Mouse (Mus musculus) intestine, embryonic 15.5 days (tissue): Measurements from ENCODE around the gene Asic5. TPM values are rescaled to one million over a fixed set of nuclear protein-coding genes. Genes with fewer than 3 reads are reported as not detected.

Experiments used
- ATAC-seq: fragments of 200-750 bp; cut with Nextera tagmentation; 2 replicates; pipeline ENCODE4 v1.8.0; 2017; ENCODE audit warnings: moderate TSS enrichment, moderate library complexity
- H3K27ac ChIP-seq: fragments of 300-500 bp; sonication (generic); 2 replicates; pipeline ENCODE4 v1.5.1; 2015; ENCODE audit warnings: mild to moderate bottlenecking, inconsistent platforms
- H3K27me3 ChIP-seq: fragments of 300-500 bp; sonication (generic); replicated peaks from 2 replicates; pipeline ENCODE4 v1.6.1; 2015; ENCODE audit warnings: inconsistent platforms
- H3K36me3 ChIP-seq: fragments of 300-500 bp; sonication (generic); 2 replicates; pipeline ENCODE4 v1.6.1; 2015; ENCODE audit warnings: inconsistent platforms
- H3K4me1 ChIP-seq: fragments of 300-500 bp; sonication (generic); replicated peaks from 2 replicates; pipeline ENCODE4 v1.6.1; 2015; ENCODE audit warnings: inconsistent platforms
- H3K4me2 ChIP-seq: fragments of 300-500 bp; sonication (generic); replicated peaks from 2 replicates; pipeline ENCODE4 v1.6.1; 2015; ENCODE audit warnings: mild to moderate bottlenecking, inconsistent platforms
- H3K4me3 ChIP-seq: fragments of 300-500 bp; sonication (generic); replicated peaks from 2 replicates; pipeline ENCODE4 v1.5.1; 2015; ENCODE audit warnings: inconsistent platforms
- H3K9ac ChIP-seq: fragments of 300-500 bp; sonication (generic); 2 replicates; pipeline ENCODE4 v1.6.1; 2015; ENCODE audit warnings: inconsistent platforms
- H3K9me3 ChIP-seq: fragments of 300-500 bp; sonication (generic); 2 replicates; pipeline ENCODE4 v1.6.1; 2016; ENCODE audit warnings: inconsistent platforms
- WGBS: fragments of 180-500 bp; shearing (Covaris S2); methylation state at CpG from one replicate; pipeline ENCODE4 v1.1.7; 2015; 5-methylcytosine and 5-hydroxymethylcytosine counted together
- polyA plus RNA-seq: library from polyadenylated mRNA; unstranded; fragments of >200 nt; fragmentation: Nextera tagmentation; extraction: Ambion mirVana; gene quantifications from 2 replicates; pipeline ENCODE4 v1.2.1, GENCODE M21; 2015

Asic5 gene
- 0.13 and 0.25 TPM in 2 replicates for polyA plus RNA-seq

DNA sequence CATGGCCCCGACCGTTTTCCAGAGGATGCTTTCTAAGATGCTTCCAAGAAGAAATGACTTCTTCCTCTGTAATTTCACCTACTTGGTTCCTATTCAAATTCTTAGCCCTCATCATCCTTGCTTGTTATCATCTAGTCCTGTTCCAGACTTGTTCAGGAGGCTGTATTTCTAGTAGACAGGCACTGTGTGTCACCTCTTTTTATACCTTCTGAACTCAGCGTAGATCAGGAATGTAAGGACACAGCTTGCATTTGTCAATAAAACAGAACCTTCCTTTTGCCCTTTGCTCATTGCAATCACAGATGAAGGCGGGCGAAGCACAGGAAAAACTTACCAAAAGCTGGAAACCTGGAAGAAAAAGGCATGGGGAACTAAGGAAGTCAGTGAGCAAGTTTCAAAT, at the start of gene Asic5:
Asic5 (plus strand) TSS at position 301 of the 400 bp plus-strand sequence.
- WGBS = 72% methylated on average over 5 of the region's 5 CpGs
- H3K9ac ChIP-seq = no peak within 1 kb of the TSS
- ATAC-seq = no peak

DNA sequence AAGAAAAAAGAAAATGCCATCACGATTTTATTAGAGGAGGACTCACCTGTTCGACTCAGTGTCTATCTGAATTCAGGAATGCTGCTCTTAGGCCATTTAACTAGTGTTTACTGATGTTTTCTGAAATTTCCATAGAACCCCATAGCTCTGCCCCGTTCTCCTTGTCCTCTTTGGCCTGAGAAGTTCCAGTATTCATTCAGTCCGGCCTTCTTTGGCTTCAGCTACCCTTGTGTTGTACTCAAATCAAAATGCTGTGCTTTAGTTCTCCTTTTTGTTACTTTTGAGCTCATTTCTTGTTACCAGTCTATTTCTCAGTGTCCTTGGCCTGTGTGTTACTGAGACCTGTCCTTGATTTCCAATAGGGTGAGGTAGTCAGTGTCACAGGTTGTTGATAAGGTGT, 48.7 kb upstream of the Asic5 start:
- H3K4me2 ChIP-seq = no peak overlapping the region
- WGBS = 72% methylated on average over 4 of the region's 4 CpGs
- no peak overlapping the region for H3K4me3 ChIP-seq
- no peaks in the 10 kb centered on the region for H3K36me3 ChIP-seq
- no peak for ATAC-seq
- H3K27ac ChIP-seq = no peak overlapping the region
- no peaks in the 10 kb centered on the region for H3K27me3 ChIP-seq
- H3K9ac ChIP-seq = no peak overlapping the region
- no peaks in the 10 kb centered on the region for H3K4me1 ChIP-seq
- no peaks in the 10 kb centered on the region for H3K9me3 ChIP-seq

More for the DNA sequence above, at the start of gene Asic5:
- Histone ChIP-seq H3K27me3 (no peaks in the 10 kb centered on the region), H3K9me3 (no peaks in the 10 kb centered on the region), H3K4me1 (no peaks in the 10 kb centered on the region), H3K27ac (no peak within 1 kb of the TSS), H3K4me2 (no peak within 1 kb of the TSS), H3K4me3 (no peak within 1 kb of the TSS), H3K36me3 (no peaks in the 10 kb centered on the region)

DNA sequence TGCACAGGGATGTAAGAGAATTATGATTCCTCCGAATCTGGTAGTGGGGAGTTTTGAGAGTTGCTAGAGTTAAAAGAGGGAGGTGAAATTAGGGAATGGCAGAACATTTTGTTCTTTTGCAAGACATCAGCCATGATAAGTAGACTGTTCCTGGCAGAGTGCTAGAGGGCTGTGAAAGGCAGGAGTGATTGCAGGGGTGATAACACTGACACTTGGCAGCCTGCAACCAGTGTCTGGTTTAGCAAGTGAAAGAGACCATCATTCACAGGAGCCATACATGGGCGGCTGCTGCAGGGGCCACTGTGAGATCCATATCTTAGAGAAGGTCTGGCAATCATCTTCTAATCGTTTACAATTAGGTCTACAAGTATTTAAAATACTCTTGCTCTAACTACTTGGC, 43.2 kb upstream of the Asic5 start:
- 33% methylated on average over 3 of the region's 3 CpGs for WGBS
- Histone ChIP-seq H3K9me3 (no peaks in the 10 kb centered on the region), H3K4me1 (no peaks in the 10 kb centered on the region), H3K4me3 (no peak overlapping the region), H3K9ac (no peak overlapping the region), H3K4me2 (no peak overlapping the region), H3K27ac (no peak overlapping the region), H3K36me3 (no peaks in the 10 kb centered on the region), H3K27me3 (no peaks in the 10 kb centered on the region)
- peak; percentile 62; the same call in 1 of the 2 replicates for ATAC-seq

DNA sequence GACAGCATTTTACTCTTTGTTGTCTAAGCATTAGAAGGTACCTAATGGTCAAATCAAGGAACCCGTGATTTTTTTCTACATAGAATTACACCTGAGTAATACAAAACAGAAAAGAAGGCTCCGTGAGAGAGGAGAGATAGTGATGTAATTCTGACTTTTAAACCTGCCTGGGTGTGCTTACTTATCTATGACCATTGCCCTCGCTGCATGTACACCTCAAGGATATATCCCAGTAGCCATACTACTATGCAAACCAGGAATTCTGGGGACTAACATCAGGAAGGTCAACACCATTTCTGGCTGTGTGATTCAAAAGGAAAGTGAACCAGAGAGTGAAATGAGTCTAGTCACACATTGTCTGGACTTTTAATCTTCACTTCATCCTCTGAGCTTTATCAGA, 39.7 kb upstream of the Asic5 start:
- Histone ChIP-seq H3K4me2 (no peak overlapping the region), H3K9ac (no peak overlapping the region), H3K27ac (no peak overlapping the region), H3K27me3 (no peaks in the 10 kb centered on the region), H3K4me1 (no peaks in the 10 kb centered on the region), H3K4me3 (no peak overlapping the region), H3K9me3 (no peaks in the 10 kb centered on the region), H3K36me3 (no peaks in the 10 kb centered on the region)
- 89% methylated on average over 3 of the region's 3 CpGs for WGBS
- ATAC-seq = no peak

DNA sequence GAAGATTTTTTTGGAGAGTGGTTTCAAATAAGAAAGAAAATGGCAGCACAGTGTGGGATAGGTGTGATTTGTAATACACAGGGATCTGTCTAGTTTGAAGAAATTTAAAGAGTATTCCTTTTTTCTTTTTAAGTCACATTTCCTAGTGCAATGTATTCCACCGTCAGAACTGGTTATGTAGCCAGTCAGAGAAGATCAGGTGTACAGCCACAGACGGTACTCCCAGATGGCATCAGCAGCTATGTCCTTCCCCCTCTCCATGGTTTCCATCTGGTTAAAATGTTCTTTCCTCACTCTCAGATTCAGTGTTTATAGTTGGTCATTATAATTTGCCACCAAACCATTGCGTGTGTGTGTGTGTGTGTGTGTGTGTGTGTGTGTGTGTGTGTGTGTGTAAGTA, 39.0 kb upstream of the Asic5 start:
- ATAC-seq = no peak
- no peak overlapping the region for H3K27ac ChIP-seq
- no peaks in the 10 kb centered on the region for H3K36me3 ChIP-seq
- H3K27me3 ChIP-seq = no peaks in the 10 kb centered on the region
- no peak overlapping the region for H3K4me3 ChIP-seq
- no peaks in the 10 kb centered on the region for H3K9me3 ChIP-seq
- H3K4me1 ChIP-seq = no peaks in the 10 kb centered on the region
- WGBS = 89% methylated on average over 3 of the region's 3 CpGs
- no peak overlapping the region for H3K9ac ChIP-seq
- H3K4me2 ChIP-seq = no peak overlapping the region

DNA sequence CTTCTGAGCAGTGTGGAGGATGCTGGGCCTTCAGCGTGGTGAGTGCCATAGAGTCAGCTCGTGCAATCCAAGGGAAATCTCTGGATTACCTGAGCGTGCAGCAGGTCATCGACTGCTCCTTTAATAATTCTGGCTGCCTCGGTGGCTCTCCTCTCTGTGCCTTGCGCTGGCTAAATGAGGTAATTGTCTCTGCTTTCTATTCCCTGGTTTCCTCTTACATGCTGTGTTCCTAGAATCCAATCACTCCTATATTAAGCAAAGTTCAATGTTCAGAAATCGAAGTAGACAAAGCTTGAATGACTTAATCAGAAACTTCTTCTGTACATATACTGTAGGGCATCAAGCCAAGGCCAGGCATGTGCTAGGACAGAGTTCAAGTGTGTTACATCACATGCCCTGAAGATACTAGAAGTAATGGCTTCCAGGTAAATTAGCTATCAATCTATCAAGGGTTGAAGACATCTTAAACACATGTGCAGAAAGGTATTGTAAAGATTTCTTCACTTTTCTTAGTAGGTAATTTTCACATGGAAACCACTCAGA, 37.2 kb upstream of the Asic5 start:
- H3K4me3 ChIP-seq = no peak overlapping the region
- 88% methylated on average over 7 of the region's 7 CpGs for WGBS
- no peaks in the 10 kb centered on the region for H3K27me3 ChIP-seq
- H3K9me3 ChIP-seq = no peaks in the 10 kb centered on the region
- no peak overlapping the region for H3K27ac ChIP-seq
- no peaks in the 10 kb centered on the region for H3K4me1 ChIP-seq
- no peak overlapping the region for H3K9ac ChIP-seq
- no peaks in the 10 kb centered on the region for H3K36me3 ChIP-seq
- ATAC-seq = no peak
- H3K4me2 ChIP-seq = no peak overlapping the region

DNA sequence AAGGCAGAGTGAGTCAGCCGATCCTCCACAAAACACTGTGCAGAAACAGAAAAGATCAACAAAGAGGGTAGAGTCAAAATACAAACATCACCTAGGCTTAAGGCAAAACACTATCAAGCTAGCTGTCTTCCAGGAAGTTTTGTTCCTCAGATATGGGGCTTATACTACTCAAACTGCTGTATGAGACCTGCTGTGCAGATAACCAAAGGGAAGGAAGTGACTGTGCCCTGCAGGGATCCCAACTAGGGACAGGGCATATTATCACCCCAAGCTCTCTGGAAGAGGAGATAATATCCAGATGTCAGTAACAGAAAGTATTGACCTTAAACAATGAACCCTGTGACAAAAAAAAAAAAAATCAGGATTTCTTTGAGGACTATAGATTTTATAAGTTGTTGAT, 33.0 kb upstream of the Asic5 start:
- 83% methylated on average over 1 of the region's 1 CpGs for WGBS

DNA sequence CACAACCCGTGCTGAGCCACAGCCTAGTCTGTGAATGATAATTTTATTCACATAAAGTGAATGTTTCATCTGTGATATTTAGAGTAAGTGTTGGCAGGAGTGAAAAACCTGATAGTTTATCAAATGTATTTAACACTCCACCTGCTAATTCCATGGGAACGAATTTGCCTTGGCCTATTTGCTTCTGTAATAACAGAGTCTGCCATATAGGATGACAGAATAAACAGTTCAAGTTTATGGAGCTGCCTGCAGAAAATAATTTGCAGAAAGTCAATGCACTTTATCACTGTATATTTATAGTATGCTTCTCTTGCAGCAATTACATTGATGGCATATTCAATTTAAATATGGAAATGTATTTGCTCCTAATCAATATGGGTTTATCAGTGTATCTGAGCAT, 30.3 kb upstream of the Asic5 start:
- 57% methylated on average over 2 of the region's 2 CpGs for WGBS
- H3K36me3 ChIP-seq = no peaks in the 10 kb centered on the region
- ATAC-seq = no peak
- no peak overlapping the region for H3K27ac ChIP-seq
- H3K4me3 ChIP-seq = no peak overlapping the region
- no peak overlapping the region for H3K4me2 ChIP-seq
- no peak overlapping the region for H3K9ac ChIP-seq
- H3K9me3 ChIP-seq = no peaks in the 10 kb centered on the region
- no peaks in the 10 kb centered on the region for H3K27me3 ChIP-seq
- H3K4me1 ChIP-seq = no peaks in the 10 kb centered on the region

More for the DNA sequence above, 33.0 kb upstream of the Asic5 start:
- Histone ChIP-seq H3K4me1 (no peaks in the 10 kb centered on the region), H3K27me3 (no peaks in the 10 kb centered on the region), H3K4me3 (no peak overlapping the region), H3K9me3 (no peaks in the 10 kb centered on the region), H3K36me3 (no peaks in the 10 kb centered on the region), H3K9ac (no peak overlapping the region), H3K27ac (no peak overlapping the region), H3K4me2 (no peak overlapping the region)
- ATAC-seq = no peak

DNA sequence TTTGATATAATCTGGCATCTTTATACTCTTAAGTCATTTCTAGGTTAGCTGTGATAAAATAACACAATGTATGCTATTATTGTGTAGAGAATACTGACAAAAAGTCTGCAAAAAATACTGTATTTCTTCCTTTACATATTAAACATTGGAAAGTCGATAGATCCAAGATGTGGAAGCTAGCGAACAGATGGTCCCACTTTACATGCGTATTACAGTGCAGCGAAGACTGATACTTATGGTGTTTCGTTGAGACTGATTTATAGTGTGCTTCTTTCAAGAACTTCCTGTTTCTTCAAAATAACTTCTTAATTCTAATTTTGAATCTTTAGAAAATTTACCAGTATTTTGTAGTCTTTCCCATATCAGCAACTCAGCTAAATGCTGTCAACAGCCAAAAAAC, 24.6 kb upstream of the Asic5 start:
- no peaks in the 10 kb centered on the region for H3K36me3 ChIP-seq
- H3K4me3 ChIP-seq = no peak overlapping the region
- H3K27me3 ChIP-seq = no peaks in the 10 kb centered on the region
- no peaks in the 10 kb centered on the region for H3K4me1 ChIP-seq
- no peak overlapping the region for H3K9ac ChIP-seq
- no peak for ATAC-seq
- H3K27ac ChIP-seq = no peak overlapping the region
- no peak overlapping the region for H3K4me2 ChIP-seq
- H3K9me3 ChIP-seq = no peaks in the 10 kb centered on the region
- 88% methylated on average over 5 of the region's 5 CpGs for WGBS

DNA sequence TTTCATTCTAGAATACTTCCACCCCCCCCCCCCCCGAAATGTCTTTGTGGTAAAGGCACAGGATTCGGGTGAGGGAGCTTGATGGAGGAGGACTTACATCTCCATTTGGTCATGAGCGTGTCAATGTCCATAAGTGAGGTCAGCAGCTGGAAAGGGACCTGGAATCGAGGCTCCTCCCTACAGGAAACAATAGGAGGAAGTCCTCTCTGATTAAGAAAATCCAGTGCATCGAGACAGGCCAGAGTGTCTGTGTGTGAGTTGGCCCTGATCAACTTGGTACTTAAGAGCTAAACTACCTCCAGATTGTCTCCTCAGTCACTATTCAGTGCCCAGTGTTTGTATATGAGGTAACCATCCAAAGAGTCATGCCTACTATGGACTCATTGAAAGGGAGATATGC, 20.8 kb upstream of the Asic5 start:
- H3K27me3 ChIP-seq = no peaks in the 10 kb centered on the region
- H3K9ac ChIP-seq = no peak overlapping the region
- ATAC-seq = no peak
- WGBS = 85% methylated on average over 5 of the region's 5 CpGs
- H3K4me2 ChIP-seq = no peak overlapping the region
- H3K4me1 ChIP-seq = no peaks in the 10 kb centered on the region
- no peaks in the 10 kb centered on the region for H3K9me3 ChIP-seq
- H3K27ac ChIP-seq = no peak overlapping the region
- H3K36me3 ChIP-seq = no peaks in the 10 kb centered on the region
- H3K4me3 ChIP-seq = no peak overlapping the region

DNA sequence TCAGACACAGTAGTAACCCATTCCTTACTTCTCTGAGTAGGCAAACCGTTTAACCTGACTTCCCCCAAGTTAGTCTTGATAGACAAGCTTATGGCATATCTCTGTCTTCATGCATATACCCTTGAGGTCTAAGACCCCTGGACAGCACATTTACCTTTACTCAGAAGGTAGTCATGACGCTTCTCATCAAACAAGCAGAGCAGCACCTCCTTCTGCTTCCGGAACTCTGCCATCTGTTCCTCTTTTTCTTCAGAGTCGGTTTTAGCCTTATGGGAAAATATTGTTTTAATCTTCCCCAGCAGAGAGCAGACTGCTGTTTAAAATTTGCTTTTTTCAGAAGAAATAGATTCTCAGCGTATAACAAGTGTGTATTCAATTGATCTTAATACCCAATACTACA, 18.3 kb upstream of the Asic5 start:
- WGBS = 81% methylated on average over 5 of the region's 5 CpGs
- Histone ChIP-seq H3K9me3 (no peaks in the 10 kb centered on the region), H3K4me3 (no peak overlapping the region), H3K9ac (no peak overlapping the region), H3K27ac (no peak overlapping the region), H3K36me3 (no peaks in the 10 kb centered on the region), H3K27me3 (no peaks in the 10 kb centered on the region), H3K4me1 (no peaks in the 10 kb centered on the region), H3K4me2 (no peak overlapping the region)
- no peak for ATAC-seq

DNA sequence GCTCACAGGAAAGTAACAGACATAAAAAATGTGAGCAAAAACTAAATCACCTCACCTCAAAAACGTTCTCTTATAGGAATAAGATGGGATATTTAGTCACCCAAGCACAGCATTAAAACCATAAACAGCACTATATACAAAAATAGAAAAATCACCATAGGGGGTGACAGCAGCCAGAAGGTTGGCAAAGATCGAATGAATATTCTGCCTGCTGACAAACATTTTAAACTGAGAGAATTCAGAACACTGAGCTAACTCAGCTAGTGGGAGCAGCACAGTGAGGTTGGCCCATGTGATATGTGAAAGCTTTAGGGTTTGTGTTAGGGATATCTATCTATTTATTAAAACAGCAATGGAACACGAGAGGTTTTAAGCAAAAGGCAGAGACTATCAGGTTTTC, 17.5 kb upstream of the Asic5 start:
- WGBS = 73% methylated on average over 3 of the region's 3 CpGs
- no peak overlapping the region for H3K4me2 ChIP-seq
- H3K9ac ChIP-seq = no peak overlapping the region
- H3K4me3 ChIP-seq = no peak overlapping the region
- no peaks in the 10 kb centered on the region for H3K36me3 ChIP-seq
- no peaks in the 10 kb centered on the region for H3K27me3 ChIP-seq
- H3K9me3 ChIP-seq = no peaks in the 10 kb centered on the region
- H3K4me1 ChIP-seq = no peaks in the 10 kb centered on the region
- ATAC-seq = no peak
- no peak overlapping the region for H3K27ac ChIP-seq

DNA sequence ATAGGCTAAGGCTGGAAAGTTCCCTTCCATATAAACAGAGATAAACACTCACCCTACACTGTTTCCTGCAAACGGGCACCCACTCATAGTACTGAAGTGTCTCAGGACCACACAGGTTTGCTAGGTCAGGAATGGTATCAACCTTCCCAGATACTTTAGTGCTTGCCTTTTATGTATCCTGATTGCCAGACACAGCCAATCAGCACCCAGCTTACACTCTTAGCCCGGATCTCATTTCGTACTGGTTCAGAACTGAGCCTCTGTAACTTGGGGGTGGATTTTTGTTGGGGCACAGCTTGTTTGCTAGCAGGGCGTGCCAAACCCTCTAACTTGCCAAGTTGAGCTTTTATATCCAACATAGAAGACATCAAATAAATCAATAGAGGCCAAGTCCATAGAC, 6.5 kb upstream of the Asic5 start:
- Histone ChIP-seq H3K9ac (no peak overlapping the region), H3K27ac (no peak overlapping the region), H3K4me1 (0 out of 2 replicates have a peak, but pooled peaks cover 2% of the 10 kb centered on the region), H3K4me3 (no peak overlapping the region), H3K36me3 (no peaks in the 10 kb centered on the region), H3K4me2 (no peak overlapping the region), H3K27me3 (no peaks in the 10 kb centered on the region), H3K9me3 (no peaks in the 10 kb centered on the region)
- WGBS = 46% methylated on average over 4 of the region's 4 CpGs
- ATAC-seq = no peak
